Mouse (Mus musculus) myocyte (in vitro differentiated cells): Measurements from ENCODE around the gene Trpc4ap.

Source experiments
- CEBPB ChIP-seq: IDR thresholded peaks from 2 replicates; pipeline ENCODE4 v1.6.1; 2011; ENCODE audit warnings: mild to moderate bottlenecking, moderate library complexity; ENCODE audit not compliant: poor library complexity, insufficient read depth, severe bottlenecking
- E2F4 ChIP-seq: IDR thresholded peaks from one replicate; pipeline ENCODE4 v1.6.1; 2011; ENCODE audit warnings: mild to moderate bottlenecking, control low read depth, moderate library complexity; ENCODE audit not compliant: insufficient read depth
- MAX ChIP-seq: IDR thresholded peaks from one replicate; pipeline ENCODE4 v1.6.1; 2011; ENCODE audit warnings: low read depth, mild to moderate bottlenecking, control low read depth
- MYOG ChIP-seq, 3 experiments: IDR thresholded peaks; one replicate each; pipeline ENCODE4 v1.6.1; 2011; ENCODE audit warnings: control low read depth in 2 of 3, low read depth in 2 of 3, mild to moderate bottlenecking in 2 of 3; ENCODE audit not compliant: insufficient read length in 2 of 3, control insufficient read depth in 1 of 3, insufficient read depth in 1 of 3
- POLR2A ChIP-seq: IDR thresholded peaks from one replicate; pipeline ENCODE4 v1.6.1; 2011; ENCODE audit warnings: low read depth, mild to moderate bottlenecking, control low read depth, moderate library complexity; ENCODE audit not compliant: insufficient read length
- POLR2AphosphoS2 ChIP-seq: IDR thresholded peaks from one replicate; pipeline ENCODE4 v1.6.1; 2011; ENCODE audit warnings: low read depth, control low read depth; ENCODE audit not compliant: insufficient read length
- REST ChIP-seq: IDR thresholded peaks from one replicate; pipeline ENCODE4 v1.6.1; 2011; ENCODE audit warnings: mild to moderate bottlenecking, control low read depth, moderate library complexity; ENCODE audit not compliant: insufficient read depth, insufficient read length
- USF1 ChIP-seq: IDR thresholded peaks from one replicate; pipeline ENCODE4 v1.6.1; 2011; ENCODE audit warnings: low read depth, mild to moderate bottlenecking, control low read depth, moderate library complexity

DNA sequence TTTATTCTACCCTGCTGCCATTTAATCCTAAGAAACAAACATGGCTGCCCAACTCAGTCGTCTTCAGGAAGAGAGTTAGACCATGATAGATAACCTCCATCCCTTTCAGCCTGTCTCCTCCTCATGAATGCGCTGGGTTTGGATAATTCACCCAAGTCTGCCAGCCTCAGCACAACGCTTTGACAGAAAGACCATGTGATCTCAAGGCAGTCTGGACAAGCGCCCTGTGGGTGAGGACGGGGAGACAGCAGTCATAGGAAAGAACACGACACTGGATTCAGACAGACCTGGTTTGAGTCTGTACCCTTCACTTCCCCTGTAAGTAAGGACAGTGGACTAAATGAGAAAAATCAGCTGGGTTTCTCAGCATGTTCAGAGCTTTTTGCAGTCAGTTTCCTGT lies 102.7 kb downstream of the Trpc4ap start:
- no peak for TF ChIP-seq POLR2A
- no peak for TF ChIP-seq CEBPB
- TF ChIP-seq MAX, result no peak
- TF ChIP-seq MYOG (IDR thresholded peaks at IDR 0.05; ENCODE audit: control insufficient read depth in 1 of 3, insufficient read depth in 1 of 3, insufficient read length in 2 of 3, low read depth in 2 of 3), result no peak
- TF ChIP-seq E2F4, result no peak
- no peak for TF ChIP-seq USF1
- TF ChIP-seq REST, result no peak
- TF ChIP-seq POLR2AphosphoS2, result no peak
